In genomic region chr9:108753326-108753725, GRCm38 (mm10) we compare ENCODE assay signal across 8 mouse cellular contexts. TPM values are rescaled to one million over a fixed set of nuclear protein-coding genes. Genes with fewer than 3 reads are reported as not detected.
DNase-seq lines count a peak whose midpoint lies in the region; ATAC-seq lines count a peak whose summit lies in the region.

No protein-coding gene starts in this region.

- DNase-seq in kidney, adult 11 months, result peak; percentile 59
- peak; percentile 30 for DNase-seq in T-cell, adult 2 months (ENCODE audit: low spot score)
- peak; percentile 81 to 86 for DNase-seq in cerebellum, postnatal 25 days
- peak; percentile 69 for DNase-seq in heart, adult 8-10 months (ENCODE audit: low spot score)
- peak; percentile 71 to 78 for DNase-seq in left cerebral cortex, adult 18-20 months (ENCODE audit: low spot score in 2 of 2)
- DNase-seq in naive thymus-derived CD4-positive, alpha-beta T cell, adult 2 months (ENCODE audit: low read depth), result peak; percentile 55
- DNase-seq in thymus, postnatal 14 days, result peak; percentile 36

- WGBS in kidney, embryonic 16.5 days, result 65% methylated on average over 9 of the region's 9 CpGs

- H3K36me3 ChIP-seq in kidney, embryonic 16.5 days (ENCODE audit: insufficient read depth, low read length), result 0 out of 2 replicates have a peak, but pooled peaks cover 5% of the 10 kb centered on the region

- H3K9me3 ChIP-seq in kidney, embryonic 16.5 days (ENCODE audit: low read length), result no peaks in the 10 kb centered on the region

- no peaks in the 10 kb centered on the region for H3K4me1 ChIP-seq in kidney, embryonic 16.5 days (ENCODE audit: insufficient read depth, low read length)

- no peak overlapping the region for H3K9ac ChIP-seq in kidney, embryonic 16.5 days (replicated peaks; ENCODE audit: low read length)

- no peak overlapping the region for H3K4me3 ChIP-seq in kidney, embryonic 16.5 days (ENCODE audit: low read length)

- H3K27me3 ChIP-seq in kidney, embryonic 16.5 days (ENCODE audit: insufficient read depth, low read length), result no peaks in the 10 kb centered on the region

- no peak for ATAC-seq in kidney, embryonic 16.5 days (ENCODE audit: low FRiP score, low TSS enrichment)

- no peak overlapping the region for H3K4me2 ChIP-seq in kidney, embryonic 16.5 days (replicated peaks; ENCODE audit: low read depth, low read length)

- H3K27ac ChIP-seq in kidney, embryonic 16.5 days (ENCODE audit: low read length), result no peak overlapping the region

RNA-seq across cellular contexts. Expression of gene Ip6k2, which starts 30.3 kb away (rescaled TPM):
- 100 and 109 TPM in 2 replicates for polyA plus RNA-seq in kidney, embryonic 16.5 days (2015; fragmentation: Nextera tagmentation; extraction: Ambion mirVana)
- total RNA-seq in heart, adult 8-10 months (2022), result 10 to 100 TPM; 13.7 to 24.9 (median 21.2) TPM
- 100 to 1,000 TPM; 140 to 154 TPM for total RNA-seq in left cerebral cortex, adult 18-20 months (2021)

RNA-seq across cellular contexts. Expression of gene Nckipsd, which starts 54.8 kb away (rescaled TPM):
- 17.7 and 23.6 TPM in 2 replicates for polyA plus RNA-seq in kidney, embryonic 16.5 days (2015; fragmentation: Nextera tagmentation; extraction: Ambion mirVana)
- 1 to 10 TPM; 7.4 to 9.2 (median 8.0) TPM for total RNA-seq in heart, adult 8-10 months (2022)
- total RNA-seq in left cerebral cortex, adult 18-20 months (2021), result 10 to 100 TPM; 65.4 to 68.7 TPM

Comparison
In these comparisons a context has a peak if more than half of its experiments do, and no peak if none do; other contexts are left out.
1. DNase-seq: peak in every context shown above with its lines; median percentile 84 in cerebellum, postnatal 25 days; 74 in left cerebral cortex, adult 18-20 months; 69 in heart, adult 8-10 months; 59 in kidney, adult 11 months; 55 in naive thymus-derived CD4-positive, alpha-beta T cell, adult 2 months; 36 in thymus, postnatal 14 days; 30 in T-cell, adult 2 months.
2. RNA of gene Ip6k2, which starts 30.3 kb away (total RNA-seq): 140 to 154 TPM in left cerebral cortex, adult 18-20 months; 13.7 to 24.9 TPM in heart, adult 8-10 months; every median in the first group is over 4 times any median in the second.
3. RNA of gene Nckipsd, which starts 54.8 kb away (total RNA-seq): 65.4 to 68.7 TPM in left cerebral cortex, adult 18-20 months; 7.4 to 9.2 TPM in heart, adult 8-10 months; every median in the first group is over 4 times any median in the second.